Mouse (Mus musculus) heart, adult 2 months (tissue): ENCODE results near the gene Trp53. TPM values are rescaled to one million over a fixed set of nuclear protein-coding genes. Genes with fewer than 3 reads are reported as not detected.

Source experiments
- DNase-seq, 2 experiments: peaks; one replicate each; pipeline ENCODE4 v3.0.0; 2021
- H3K27ac ChIP-seq: fragments of 200-600 bp; 2 replicates; pipeline ENCODE4 v1.8.1; 2022
- H3K27me3 ChIP-seq: fragments of 200-500 bp; 2 replicates; pipeline ENCODE4 v1.6.1; 2012; ENCODE audit warnings: mild to moderate bottlenecking, low read length, inconsistent platforms, mixed read lengths; ENCODE audit not compliant: control insufficient read depth, insufficient read depth
- H3K36me3 ChIP-seq: fragments of 200-500 bp; 2 replicates; pipeline ENCODE4 v1.6.1; 2012; ENCODE audit warnings: low read length, inconsistent platforms; ENCODE audit not compliant: control insufficient read depth, insufficient read depth
- H3K4me1 ChIP-seq: fragments of 200-500 bp; 2 replicates; pipeline ENCODE4 v1.6.1; 2011; ENCODE audit warnings: low read length; ENCODE audit not compliant: control insufficient read depth, insufficient read depth
- H3K4me3 ChIP-seq: fragments of 200-600 bp; 2 replicates; pipeline ENCODE4 v1.8.1; 2022
- H3K79me2 ChIP-seq: fragments of 200-500 bp; replicated peaks from 2 replicates; pipeline ENCODE4 v1.6.1; 2012; ENCODE audit warnings: mild to moderate bottlenecking, inconsistent platforms, low read length, moderate library complexity, mixed read lengths; ENCODE audit not compliant: control insufficient read depth, insufficient read depth
- H3K9ac ChIP-seq: fragments of 200-500 bp; 2 replicates; pipeline ENCODE4 v1.6.1; 2012; ENCODE audit warnings: low read depth, mild to moderate bottlenecking, control low read depth, inconsistent platforms, low read length, mixed read lengths
- CTCF ChIP-seq: fragments of 200-600 bp; IDR thresholded peaks from 2 replicates; pipeline ENCODE4 v1.8.1; 2022; ENCODE audit warnings: antibody characterized with exemption, mild to moderate bottlenecking, moderate library complexity
- EP300 ChIP-seq: fragments of 200-500 bp; IDR thresholded peaks from 2 replicates; pipeline ENCODE4 v1.6.1; 2011; ENCODE audit warnings: low read depth, low read length, control low read depth; ENCODE audit not compliant: insufficient read depth
- POLR2A ChIP-seq: fragments of 200-500 bp; IDR thresholded peaks from 2 replicates; pipeline ENCODE4 v1.6.1; 2011; ENCODE audit warnings: mild to moderate bottlenecking, low read depth, low read length, control low read depth; ENCODE audit not compliant: insufficient read depth
- WGBS: fragments of 180-500 bp; shearing (Covaris S2); methylation state at CpG from one replicate; pipeline ENCODE4 v1.1.7; 2018; 5-methylcytosine and 5-hydroxymethylcytosine counted together
- intact Hi-C: fragments of 180-260 bp; cut with DNase I; formaldehyde crosslinking; loops from one replicate; pipeline ENCODE4 v1.15.1; 2025
- polyA plus RNA-seq: library from polyadenylated mRNA; depleted of rRNA; stranded (reverse); fragments of >200 nt; gene quantifications from 2 replicates; pipeline ENCODE4 v1.2.3, GENCODE M21; 2012
- total RNA-seq, 2 experiments: library from RNA; stranded (reverse); gene quantifications; 2 replicates each; pipeline ENCODE4 v1.2.3; 2021

Gene Trp53
- total and polyA plus RNA-seq, 3 experiments, result 13.6 to 35.0 (median 15.3) TPM

GRCm38 (mm10) chr11:69543598-69543997, 36.6 kb upstream of the Trp53 start:
- Histone ChIP-seq H3K27ac (no peak overlapping the region), H3K4me3 (no peak overlapping the region), H3K27me3 (no peaks in the 10 kb centered on the region), H3K4me1 (peaks cover 3% of the 10 kb centered on the region; the same call in 1 of the 2 replicates), H3K79me2 (no peaks in the 10 kb centered on the region), H3K9ac (no peak overlapping the region), H3K36me3 (no peaks in the 10 kb centered on the region)
- DNase-seq, result no peak
- no peak for TF ChIP-seq EP300
- TF ChIP-seq CTCF, result no peak
- TF ChIP-seq POLR2A, result no peak
- 49% methylated on average over 3 of the region's 3 CpGs for WGBS
- intact Hi-C loops, result no loop called here

- no peak overlapping the region for H3K4me3 ChIP-seq
- no peak overlapping the region for H3K27ac ChIP-seq
- no peaks in the 10 kb centered on the region for H3K36me3 ChIP-seq
- TF ChIP-seq CTCF (no peak), POLR2A (no peak), EP300 (no peak)
- 51% methylated on average over 7 of the region's 7 CpGs for WGBS
- H3K79me2 ChIP-seq, result no peaks in the 10 kb centered on the region
- intact Hi-C loops, result loop anchor here (1.0 to 2.0 kb wide), 2 partner anchors 33 to 68 kb away; no protein-coding TSS in a partner anchor
- DNase-seq, result no peak
- H3K27me3 ChIP-seq, result no peaks in the 10 kb centered on the region
- no peak overlapping the region; the same call in 1 of the 2 replicates for H3K9ac ChIP-seq
- H3K4me1 ChIP-seq, result peaks cover 3% of the 10 kb centered on the region; the same call in 1 of the 2 replicates
Measured at GRCm38 (mm10) chr11:69545957-69546356, 34.2 kb upstream of the Trp53 start.

GRCm38 (mm10) chr11:69546423-69547053, 33.6 kb upstream of the Trp53 start:
- TF ChIP-seq EP300 (no peak), CTCF (peak; percentile 70)

GRCm38 (mm10) chr11:69547071-69547470, 33.1 kb upstream of the Trp53 start:
- DNase-seq, result peak; percentile 44 to 64
- no peaks in the 10 kb centered on the region for H3K36me3 ChIP-seq
- TF ChIP-seq CTCF (peak; percentile 44), POLR2A (no peak)
- under 1% methylated on average over 15 of the region's 15 CpGs for WGBS
- peak overlapping the region; percentile 76 for H3K9ac ChIP-seq
- peak overlapping the region; percentile 66 for H3K27ac ChIP-seq
- intact Hi-C loops, result loop anchor here (2.0 kb wide), 1 partner anchor 32 kb away; no protein-coding TSS in a partner anchor
- H3K27me3 ChIP-seq, result no peaks in the 10 kb centered on the region
- H3K79me2 ChIP-seq, result no peaks in the 10 kb centered on the region
- peak overlapping the region; percentile 64 for H3K4me3 ChIP-seq
- peaks cover 3% of the 10 kb centered on the region; the same call in 1 of the 2 replicates for H3K4me1 ChIP-seq

More at GRCm38 (mm10) chr11:69546423-69547053, 33.6 kb upstream of the Trp53 start:
- peak; percentile 77 to 82 for DNase-seq
- peak overlapping the region; percentile 76 for H3K9ac ChIP-seq
- WGBS, result 2% methylated on average over 44 of the region's 44 CpGs
- peak overlapping the region; percentile 66 for H3K27ac ChIP-seq
- peak overlapping the region; percentile 64 for H3K4me3 ChIP-seq
- intact Hi-C loops, result loop anchor here (1.0 to 2.0 kb wide), 2 partner anchors 32 to 68 kb away; no protein-coding TSS in a partner anchor
- no peaks in the 10 kb centered on the region for H3K27me3 ChIP-seq
- no peaks in the 10 kb centered on the region for H3K79me2 ChIP-seq
- H3K4me1 ChIP-seq, result peaks cover 3% of the 10 kb centered on the region; the same call in 1 of the 2 replicates
- no peaks in the 10 kb centered on the region for H3K36me3 ChIP-seq

- no peak for TF ChIP-seq POLR2A
- TF ChIP-seq CTCF, result no peak
- no peak for TF ChIP-seq EP300
- Histone ChIP-seq H3K4me1 (peaks cover 3% of the 10 kb centered on the region; the same call in 1 of the 2 replicates), H3K4me3 (no peak within 1 kb of the TSS), H3K9ac (no peak within 1 kb of the TSS), H3K27me3 (no peaks in the 10 kb centered on the region), H3K79me2 (no peaks in the 10 kb centered on the region), H3K27ac (no peak within 1 kb of the TSS), H3K36me3 (no peaks in the 10 kb centered on the region)
- intact Hi-C loops, result no loop called here
- DNase-seq, result no peak
- WGBS, result 51% methylated on average over 12 of the region's 12 CpGs
Measured at GRCm38 (mm10) chr11:69549060-69549656, 31.0 kb upstream of the Trp53 start, which contains the start of gene Dnah2. TSS of gene Dnah2 (minus strand) at chr11:69549110.

- intact Hi-C loops, result no loop called here
- WGBS, result 66% methylated on average over 4 of the region's 4 CpGs
Measured at GRCm38 (mm10) chr11:69551310-69551709, 28.8 kb upstream of the Trp53 start.

More at GRCm38 (mm10) chr11:69551310-69551709, 28.8 kb upstream of the Trp53 start:
- no peaks in the 10 kb centered on the region for H3K79me2 ChIP-seq
- TF ChIP-seq CTCF (no peak), POLR2A (no peak)
- no peaks in the 10 kb centered on the region for H3K27me3 ChIP-seq
- H3K4me3 ChIP-seq, result no peak overlapping the region
- no peak overlapping the region for H3K9ac ChIP-seq
- no peaks in the 10 kb centered on the region for H3K36me3 ChIP-seq
- H3K27ac ChIP-seq, result no peak overlapping the region
- no peak for DNase-seq
- peaks cover 3% of the 10 kb centered on the region; the same call in 1 of the 2 replicates for H3K4me1 ChIP-seq
